Mouse (Mus musculus): ENCODE data around the gene Pbx4. TPM values are rescaled to one million over a fixed set of nuclear protein-coding genes. Genes with fewer than 3 reads are reported as not detected.

Pbx4 gene
- polyA plus RNA-seq, 1 experiment from 2014 or later: 2.4 TPM

GRCm38 (mm10) chr8:69853869-69854268 lies 21.6 kb downstream of the Pbx4 start:
- ATAC-seq (ENCODE audit: extremely low read depth, insufficient number of reproducible peaks, low FRiP score, low TSS enrichment): no peak
- WGBS: 87% methylated on average over 10 of the region's 10 CpGs
- Histone ChIP-seq H3K27me3 (replicated peaks) (no peaks in the 10 kb centered on the region), H3K36me3 (no peaks in the 10 kb centered on the region), H3K4me1 (peaks cover 11% of the 10 kb centered on the region), H3K9ac (no peak overlapping the region), H3K27ac (replicated peaks) (no peak overlapping the region), H3K9me3 (no peaks in the 10 kb centered on the region), H3K4me2 (no peak overlapping the region), H3K4me3 (no peak overlapping the region)

GRCm38 (mm10) chr8:69860807-69861206 lies 28.5 kb downstream of the Pbx4 start:
- 46% methylated on average over 4 of the region's 4 CpGs for WGBS
- H3K4me3 ChIP-seq: no peak overlapping the region
- H3K9me3 ChIP-seq: no peaks in the 10 kb centered on the region
- ATAC-seq (ENCODE audit: extremely low read depth, insufficient number of reproducible peaks, low FRiP score, low TSS enrichment): no peak
- no peak overlapping the region for H3K9ac ChIP-seq
- no peaks in the 10 kb centered on the region for H3K4me1 ChIP-seq
- H3K4me2 ChIP-seq: no peak overlapping the region
- H3K36me3 ChIP-seq: no peaks in the 10 kb centered on the region
- no peaks in the 10 kb centered on the region for H3K27me3 ChIP-seq (replicated peaks)
- H3K27ac ChIP-seq (replicated peaks): no peak overlapping the region

- H3K4me3 ChIP-seq: no peak overlapping the region
- no peaks in the 10 kb centered on the region for H3K4me1 ChIP-seq
- H3K27ac ChIP-seq (replicated peaks): no peak overlapping the region
- 58% methylated on average over 2 of the region's 2 CpGs for WGBS
- H3K36me3 ChIP-seq: no peaks in the 10 kb centered on the region
- no peaks in the 10 kb centered on the region for H3K27me3 ChIP-seq (replicated peaks)
- H3K9ac ChIP-seq: no peak overlapping the region
- ATAC-seq (ENCODE audit: extremely low read depth, insufficient number of reproducible peaks, low FRiP score, low TSS enrichment): no peak
- H3K4me2 ChIP-seq: no peak overlapping the region
- H3K9me3 ChIP-seq: no peaks in the 10 kb centered on the region
Measured at GRCm38 (mm10) chr8:69861251-69861650, 29.0 kb downstream of the Pbx4 start.

GRCm38 (mm10) chr8:69863387-69864020 lies 31.2 kb downstream of the Pbx4 start:
- WGBS: 68% methylated on average over 5 of the region's 5 CpGs
- Histone ChIP-seq H3K9ac (no peak overlapping the region), H3K4me2 (no peak overlapping the region), H3K4me3 (no peak overlapping the region), H3K27ac (replicated peaks) (no peak overlapping the region), H3K9me3 (no peaks in the 10 kb centered on the region), H3K4me1 (0 out of 2 replicates have a peak, but pooled peaks cover 4% of the 10 kb centered on the region), H3K36me3 (no peaks in the 10 kb centered on the region), H3K27me3 (replicated peaks) (no peaks in the 10 kb centered on the region; the same call in 1 of the 2 replicates)
- no peak for ATAC-seq (ENCODE audit: extremely low read depth, insufficient number of reproducible peaks, low FRiP score, low TSS enrichment)

- Histone ChIP-seq H3K4me2 (no peak overlapping the region), H3K27me3 (replicated peaks) (no peaks in the 10 kb centered on the region; the same call in 1 of the 2 replicates), H3K36me3 (no peaks in the 10 kb centered on the region), H3K27ac (replicated peaks) (no peak overlapping the region), H3K4me3 (no peak overlapping the region), H3K4me1 (0 out of 2 replicates have a peak, but pooled peaks cover 4% of the 10 kb centered on the region), H3K9ac (no peak overlapping the region), H3K9me3 (no peaks in the 10 kb centered on the region)
- ATAC-seq (ENCODE audit: extremely low read depth, insufficient number of reproducible peaks, low FRiP score, low TSS enrichment): no peak
- WGBS: 56% methylated on average over 5 of the region's 5 CpGs
Measured at GRCm38 (mm10) chr8:69864180-69864579, 31.9 kb downstream of the Pbx4 start.

- Histone ChIP-seq H3K9me3 (no peaks in the 10 kb centered on the region), H3K36me3 (no peaks in the 10 kb centered on the region), H3K27ac (replicated peaks) (no peak overlapping the region), H3K9ac (no peak overlapping the region), H3K4me3 (no peak overlapping the region), H3K4me1 (0 out of 2 replicates have a peak, but pooled peaks cover 4% of the 10 kb centered on the region), H3K27me3 (replicated peaks) (peaks cover 17% of the 10 kb centered on the region), H3K4me2 (no peak overlapping the region)
- 64% methylated on average over 5 of the region's 5 CpGs for WGBS
- no peak for ATAC-seq (ENCODE audit: extremely low read depth, insufficient number of reproducible peaks, low FRiP score, low TSS enrichment)
Measured at GRCm38 (mm10) chr8:69867696-69868326, 35.5 kb downstream of the Pbx4 start.

GRCm38 (mm10) chr8:69870003-69870765 lies 37.9 kb downstream of the Pbx4 start:
- no peak for ATAC-seq (ENCODE audit: extremely low read depth, insufficient number of reproducible peaks, low FRiP score, low TSS enrichment)
- Histone ChIP-seq H3K4me3 (no peak overlapping the region), H3K4me2 (no peak overlapping the region), H3K36me3 (no peaks in the 10 kb centered on the region), H3K27ac (replicated peaks) (no peak overlapping the region), H3K9me3 (no peaks in the 10 kb centered on the region), H3K4me1 (peaks cover 9% of the 10 kb centered on the region; the same call in 1 of the 2 replicates), H3K27me3 (replicated peaks) (peaks cover 28% of the 10 kb centered on the region), H3K9ac (no peak overlapping the region)
- WGBS: 74% methylated on average over 11 of the region's 11 CpGs

GRCm38 (mm10) chr8:69870907-69871306 lies 38.6 kb downstream of the Pbx4 start:
- no peak for ATAC-seq (ENCODE audit: extremely low read depth, insufficient number of reproducible peaks, low FRiP score, low TSS enrichment)
- WGBS: 75% methylated on average over 6 of the region's 6 CpGs
- H3K4me3 ChIP-seq: no peak overlapping the region
- no peaks in the 10 kb centered on the region for H3K36me3 ChIP-seq
- H3K4me1 ChIP-seq: peaks cover 9% of the 10 kb centered on the region; the same call in 1 of the 2 replicates
- H3K27ac ChIP-seq (replicated peaks): no peak overlapping the region
- no peaks in the 10 kb centered on the region for H3K9me3 ChIP-seq
- H3K4me2 ChIP-seq: no peak overlapping the region
- H3K9ac ChIP-seq: no peak overlapping the region
- peaks cover 28% of the 10 kb centered on the region for H3K27me3 ChIP-seq (replicated peaks)

- ATAC-seq (ENCODE audit: extremely low read depth, insufficient number of reproducible peaks, low FRiP score, low TSS enrichment): no peak
Measured at GRCm38 (mm10) chr8:69874155-69874554, 41.9 kb downstream of the Pbx4 start.

GRCm38 (mm10) chr8:69874654-69875053 lies 42.4 kb downstream of the Pbx4 start:
- WGBS: 76% methylated on average over 13 of the region's 13 CpGs
- H3K27me3 ChIP-seq (replicated peaks): peaks cover 65% of the 10 kb centered on the region
- H3K4me3 ChIP-seq: no peak overlapping the region

More at GRCm38 (mm10) chr8:69874155-69874554, 41.9 kb downstream of the Pbx4 start:
- Histone ChIP-seq H3K4me1 (peaks cover 6% of the 10 kb centered on the region; the same call in 1 of the 2 replicates), H3K4me3 (no peak overlapping the region), H3K9me3 (no peaks in the 10 kb centered on the region), H3K27ac (replicated peaks) (no peak overlapping the region), H3K27me3 (replicated peaks) (peaks cover 60% of the 10 kb centered on the region), H3K4me2 (no peak overlapping the region), H3K9ac (no peak overlapping the region), H3K36me3 (no peaks in the 10 kb centered on the region)
- WGBS: 10% methylated on average over 9 of the region's 9 CpGs

GRCm38 (mm10) chr8:69876097-69876496 lies 43.8 kb downstream of the Pbx4 start:
- H3K9me3 ChIP-seq: no peaks in the 10 kb centered on the region
- peaks cover 6% of the 10 kb centered on the region; the same call in 1 of the 2 replicates for H3K4me1 ChIP-seq
- no peak for ATAC-seq (ENCODE audit: extremely low read depth, insufficient number of reproducible peaks, low FRiP score, low TSS enrichment)
- no peak overlapping the region for H3K27ac ChIP-seq (replicated peaks)
- H3K9ac ChIP-seq: peak overlapping the region; percentile 11; the same call in 1 of the 2 replicates
- H3K4me3 ChIP-seq: no peak overlapping the region
- H3K36me3 ChIP-seq: no peaks in the 10 kb centered on the region
- H3K4me2 ChIP-seq: no peak overlapping the region
- WGBS: 40% methylated on average over 10 of the region's 10 CpGs
- peaks cover 74% of the 10 kb centered on the region for H3K27me3 ChIP-seq (replicated peaks)

More at GRCm38 (mm10) chr8:69874654-69875053, 42.4 kb downstream of the Pbx4 start:
- Histone ChIP-seq H3K36me3 (no peaks in the 10 kb centered on the region), H3K4me2 (no peak overlapping the region), H3K9me3 (no peaks in the 10 kb centered on the region), H3K9ac (peak overlapping the region; percentile 5; the same call in 1 of the 2 replicates), H3K4me1 (peaks cover 6% of the 10 kb centered on the region; the same call in 1 of the 2 replicates), H3K27ac (replicated peaks) (no peak overlapping the region)
- no peak for ATAC-seq (ENCODE audit: extremely low read depth, insufficient number of reproducible peaks, low FRiP score, low TSS enrichment)
